Comparison of ENCODE assay signal across 10 mouse cellular contexts in the genomic region with DNA sequence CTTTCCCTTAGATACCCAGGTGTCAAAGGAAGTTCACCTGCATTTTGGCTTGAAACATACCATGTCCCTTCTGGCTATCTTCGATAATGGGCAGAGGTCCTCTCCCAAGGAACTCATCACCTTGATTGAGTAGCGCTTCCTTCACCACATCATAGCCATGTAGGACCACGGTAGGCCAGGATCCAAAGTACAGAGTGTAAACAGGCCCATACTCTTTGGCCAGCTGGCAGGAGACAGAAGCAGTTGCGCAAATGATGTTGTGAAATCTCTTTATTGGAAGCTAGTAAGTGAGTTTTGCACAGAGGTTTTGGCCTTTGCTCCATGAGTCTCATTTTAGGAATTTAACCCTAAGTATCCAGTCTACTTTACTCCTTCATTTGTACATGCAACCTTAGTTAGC. TPM values are rescaled to one million over a fixed set of nuclear protein-coding genes. Genes with fewer than 3 reads are reported as not detected.
A peak's percentile ranks its signal among the peaks of the same experiment; 100 is the strongest.
DNase-seq lines count a peak whose midpoint lies in the region; TF ChIP-seq lines count a peak whose summit lies in the region.
"Had no signal": no experiment of that assay in that cellular context is flagged by ENCODE, and none has a peak within 500 bp of the region (broad histone marks: within the 10 kb centered on the region; RNA-seq: fewer than 3 reads in every experiment).

No protein-coding gene starts in this region.

- 53% methylated on average over 4 of the region's 4 CpGs for WGBS in lung, adult 2 months

- intact Hi-C loops in heart, postnatal 14 days (cut with DNase I), result no loop called here

- no peak for TF ChIP-seq POLR2A in lung, adult 2 months (IDR thresholded peaks at IDR 0.05; ENCODE audit: borderline replicate concordance, extremely low read depth, low read depth, low read length)

- no peak for TF ChIP-seq CTCF in lung, adult 2 months (IDR thresholded peaks at IDR 0.05; ENCODE audit: insufficient read depth, low read length)

- 0 out of 2 replicates have a peak, but pooled peaks cover 3% of the 10 kb centered on the region for H3K4me1 ChIP-seq in lung, adult 2 months (ENCODE audit: control insufficient read depth, insufficient read depth, low read length)
- H3K4me1 ChIP-seq: forebrain, embryonic 12.5 days; limb, embryonic 13.5 days had no signal

- peak; percentile 12 to 73 for DNase-seq in urinary bladder, adult 18-20 months (ENCODE audit: low spot score in 2 of 2)
- no peak for DNase-seq in urinary bladder, postnatal 10 days (ENCODE audit: low spot score)
- DNase-seq in heart, postnatal 14 days, result peak; percentile 58 to 64
- DNase-seq in lung, adult 2 months, result peak; percentile 53
- DNase-seq in B cell, adult 2 months, result no peak
- DNase-seq in left cerebral cortex, adult 18-20 months (ENCODE audit: low spot score in 2 of 2), result no peak
- no peak for DNase-seq in right cerebral cortex, postnatal 10 days (ENCODE audit: low spot score in 2 of 2)
- no peak for DNase-seq in left cerebral cortex, adult 11 months (ENCODE audit: low spot score)

- no peak overlapping the region for H3K4me3 ChIP-seq in lung, adult 2 months (replicated peaks; ENCODE audit: extremely low read depth, low read depth, low read length)
- H3K4me3 ChIP-seq: forebrain, embryonic 12.5 days; limb, embryonic 13.5 days had no signal

RNA-seq across cellular contexts. Expression of a gene that starts 7.5 kb away (rescaled TPM):
- total RNA-seq in heart, postnatal 14 days (2021), result under 1 TPM in 1 of 2 experiments, not detected in 1; 0.15 TPM
- polyA plus RNA-seq in lung, adult 2 months (2012; rRNA removed), result 0.53 and 0.65 TPM in 2 replicates
- total RNA-seq in left cerebral cortex, adult 18-20 months (2021), result under 1 TPM; 0.28 TPM
- polyA plus RNA-seq: forebrain, embryonic 12.5 days had no signal

RNA-seq across cellular contexts. Expression of a gene that starts 35.1 kb away (rescaled TPM):
- total RNA-seq in heart, postnatal 14 days (2021), result under 1 TPM in 1 of 2 experiments, not detected in 1; 0.12 TPM
- 4.3 and 5.0 TPM in 2 replicates for polyA plus RNA-seq in lung, adult 2 months (2012; rRNA removed)
- total RNA-seq in left cerebral cortex, adult 18-20 months (2021), result under 1 TPM; 0.19 to 0.40 TPM

RNA-seq across cellular contexts. Expression of a gene that starts 48.1 kb away (rescaled TPM):
- total RNA-seq in heart, postnatal 14 days (2021), result 1 to 10 TPM; 6.0 to 7.3 TPM
- 6.5 and 7.0 TPM in 2 replicates for polyA plus RNA-seq in lung, adult 2 months (2012; rRNA removed)
- 10 to 100 TPM; 22.2 to 23.6 TPM for total RNA-seq in left cerebral cortex, adult 18-20 months (2021)

Comparison
In these comparisons a context has a peak if more than half of its experiments do, and no peak if none do; other contexts are left out.
1. DNase-seq: peak in urinary bladder, adult 18-20 months (2 of 2), heart, postnatal 14 days (2 of 2) and lung, adult 2 months (single experiment); none in urinary bladder, postnatal 10 days (single experiment), B cell, adult 2 months (0 of 2), left cerebral cortex, adult 18-20 months (0 of 2), right cerebral cortex, postnatal 10 days (0 of 2) and left cerebral cortex, adult 11 months (single experiment).